Mouse (Mus musculus) CH12.LX (cell line): Measurements from ENCODE around the gene Slx1b. TPM values are rescaled to one million over a fixed set of nuclear protein-coding genes. Genes with fewer than 3 reads are reported as not detected.

Experiments used
- DNase-seq: peaks from one replicate; pipeline ENCODE4 v3.0.0-alpha.2; 2013; ENCODE audit errors: extremely low read depth
- H3K27ac ChIP-seq: 2 replicates; pipeline ENCODE4 v1.5.1; 2012; ENCODE audit warnings: low read depth, mild to moderate bottlenecking, control low read depth, moderate library complexity; ENCODE audit not compliant: insufficient read depth
- H3K27me3 ChIP-seq: replicated peaks from 2 replicates; pipeline ENCODE3; 2012; ENCODE audit warnings: inconsistent platforms
- H3K36me3 ChIP-seq, 2 experiments: replicated peaks in 1 of 2; 2 replicates each; pipeline versions ENCODE3 to v1.6.1; 2012; ENCODE audit warnings: inconsistent platforms in 1 of 2, low read length in 1 of 2, mild to moderate bottlenecking in 1 of 2, mixed read lengths in 1 of 2, moderate library complexity in 1 of 2; ENCODE audit not compliant: control insufficient read depth in 1 of 2, insufficient read depth in 1 of 2
- H3K4me1 ChIP-seq, 2 experiments: 2 replicates each; pipeline ENCODE4 v1.6.1; 2012; ENCODE audit warnings: inconsistent platforms in 1 of 2, moderate library complexity in 1 of 2; ENCODE audit not compliant: insufficient read depth in 2 of 2, control insufficient read depth in 1 of 2
- H3K4me2 ChIP-seq: 2 replicates; pipeline ENCODE4 v1.6.1; 2012; ENCODE audit warnings: low read depth, mild to moderate bottlenecking, control low read depth; ENCODE audit not compliant: poor library complexity, insufficient read depth, severe bottlenecking
- H3K4me3 ChIP-seq, 3 experiments: fragments of 150-350 bp in 1 of 3; sonication (generic) in 1 of 3; replicated peaks in 1 of 3; 2 replicates each; pipeline versions ENCODE3 to v1.5.1; 2011 to 2012; ENCODE audit warnings: low read depth in 2 of 3, low read length in 2 of 3, mild to moderate bottlenecking in 2 of 3, moderate library complexity in 2 of 3, control low read depth in 1 of 3, improper control_type of control experiment in 1 of 3, inconsistent platforms in 1 of 3, mixed read lengths in 1 of 3; ENCODE audit not compliant: poor library complexity in 1 of 3
- H3K79me2 ChIP-seq: replicated peaks from 2 replicates; pipeline ENCODE4 v1.6.1; 2012; ENCODE audit warnings: mild to moderate bottlenecking, moderate library complexity; ENCODE audit not compliant: control insufficient read depth, poor library complexity, insufficient read depth, severe bottlenecking; ENCODE audit errors: extremely low read depth
- H3K9ac ChIP-seq: 2 replicates; pipeline ENCODE4 v1.6.1; 2012; ENCODE audit warnings: low read depth, mild to moderate bottlenecking, control low read depth, moderate library complexity; ENCODE audit not compliant: insufficient read depth
- H3K9me3 ChIP-seq: replicated peaks from 2 replicates; pipeline ENCODE3; 2012; ENCODE audit warnings: low read length, inconsistent platforms, mixed read lengths
- CHD2 ChIP-seq: IDR thresholded peaks from 2 replicates; pipeline ENCODE4 v1.6.1; 2011; ENCODE audit warnings: low read length, improper control_type of control experiment
- E2F4 ChIP-seq: IDR thresholded peaks from 2 replicates; pipeline ENCODE4 v1.6.1; 2011; ENCODE audit warnings: low read depth, low read length, improper control_type of control experiment; ENCODE audit not compliant: insufficient replicate concordance
- ELF1 ChIP-seq: IDR thresholded peaks from 2 replicates; pipeline ENCODE4 v1.6.1; 2014; ENCODE audit warnings: low read depth, mild to moderate bottlenecking, inconsistent platforms, low read length, improper control_type of control experiment
- ETS1 ChIP-seq: conservative IDR thresholded peaks from 2 replicates; pipeline ENCODE4 v1.6.1; 2012; ENCODE audit warnings: low read depth, mild to moderate bottlenecking, inconsistent platforms, low read length, improper control_type of control experiment, moderate library complexity
- GABPA ChIP-seq: IDR thresholded peaks from 2 replicates; pipeline ENCODE4 v1.6.1; 2012; ENCODE audit warnings: low read depth, low read length, improper control_type of control experiment, inconsistent platforms; ENCODE audit not compliant: insufficient replicate concordance
- MAFK ChIP-seq: IDR thresholded peaks from 2 replicates; pipeline ENCODE4 v1.6.1; 2011; ENCODE audit warnings: low read length, improper control_type of control experiment; ENCODE audit not compliant: insufficient replicate concordance
- MEF2A ChIP-seq: IDR thresholded peaks from 2 replicates; pipeline ENCODE4 v1.6.1; 2014; ENCODE audit warnings: low read depth, mild to moderate bottlenecking, inconsistent platforms, low read length, improper control_type of control experiment, borderline replicate concordance
- NRF1 ChIP-seq: IDR thresholded peaks from 2 replicates; pipeline ENCODE4 v1.6.1; 2014; ENCODE audit warnings: low read depth, mild to moderate bottlenecking, inconsistent platforms, low read length, improper control_type of control experiment, moderate library complexity
- PAX5 ChIP-seq: IDR thresholded peaks from 2 replicates; pipeline ENCODE4 v1.6.1; 2012; ENCODE audit warnings: low read length, inconsistent platforms, mixed read lengths
- RCOR1 ChIP-seq: conservative IDR thresholded peaks from 2 replicates; pipeline ENCODE4 v1.6.1; 2012; ENCODE audit warnings: low read depth, mild to moderate bottlenecking, inconsistent platforms, low read length, improper control_type of control experiment
- SIN3A ChIP-seq: IDR thresholded peaks from 2 replicates; pipeline ENCODE4 v1.6.1; 2012; ENCODE audit warnings: low read length, improper control_type of control experiment, inconsistent platforms
- SMC3 ChIP-seq: IDR thresholded peaks from 2 replicates; pipeline ENCODE4 v1.6.1; 2011; ENCODE audit warnings: low read depth, low read length, improper control_type of control experiment
- ZC3H11A ChIP-seq: IDR thresholded peaks from 2 replicates; pipeline ENCODE4 v1.6.1; 2012; ENCODE audit warnings: low read depth, mild to moderate bottlenecking, inconsistent platforms, low read length, improper control_type of control experiment
- ZMIZ1 ChIP-seq: IDR thresholded peaks from 2 replicates; pipeline ENCODE4 v1.6.1; 2012; ENCODE audit warnings: low read depth, mild to moderate bottlenecking, inconsistent platforms, low read length, improper control_type of control experiment
- ZNF384 ChIP-seq: IDR thresholded peaks from 2 replicates; pipeline ENCODE4 v1.6.1; 2012; ENCODE audit warnings: low read depth, low read length, improper control_type of control experiment, inconsistent platforms
- dilution Hi-C: fragments of 300-500 bp; cut with MboI; formaldehyde crosslinking; loops from 2 replicates; pipeline ENCODE4 v1.14.3; 2020; ENCODE audit warnings: low sequenced_read_pairs; ENCODE audit not compliant: extremely low pct_unique_long_range_greater_than_20kb, extremely low pct_ligation_motif_present
- in situ Hi-C: fragments of 300-500 bp; cut with MboI; formaldehyde crosslinking; loops from 3 replicates; pipeline ENCODE4 v1.14.3; 2019; ENCODE audit warnings: low sequenced_read_pairs, low pct_ligation_motif_present, low pct_unique_long_range_greater_than_20kb, mixed read lengths
- polyA plus RNA-seq: library from polyadenylated mRNA; unstranded; fragments of >175 nt; gene quantifications from 2 replicates; pipeline ENCODE4 v1.2.1, GENCODE M21; 2012; ENCODE audit warnings: low read depth; ENCODE audit not compliant: insufficient read length
- total RNA-seq, 2 experiments: library from RNA; depleted of rRNA; stranded (reverse); fragments of 300-350 nt in 1 of 2; fragments of >200 nt in 1 of 2; gene quantifications; 2 replicates each; pipeline ENCODE4 v1.2.3; 2012 to 2014

The Slx1b gene
- total and polyA plus RNA-seq, 3 experiments = 4.7 to 8.3 (median 5.6) TPM

GRCm38 (mm10) chr7:126657522-126657921 is 38.1 kb downstream of the Slx1b start:
- no peaks in the 10 kb centered on the region for H3K9me3 ChIP-seq
- no peak overlapping the region for H3K27ac ChIP-seq
- no peaks in the 10 kb centered on the region for H3K27me3 ChIP-seq
- H3K36me3 ChIP-seq = peaks cover 6 to 34% of the 10 kb centered on the region in 2 experiments
- H3K4me3 ChIP-seq = no peak overlapping the region
- no peak for DNase-seq
- peaks cover 2 to 26% of the 10 kb centered on the region in 2 experiments; a peak in 2 of 4 replicates for H3K4me1 ChIP-seq
- dilution Hi-C loops (no loop called here), in situ Hi-C loops (no loop called here)
- H3K79me2 ChIP-seq = peaks cover 10% of the 10 kb centered on the region; the same call in 1 of the 2 replicates
- no peak overlapping the region for H3K4me2 ChIP-seq
- H3K9ac ChIP-seq = no peak overlapping the region
- TF ChIP-seq SMC3 (no peak), GABPA (no peak), ZC3H11A (no peak), PAX5 (no peak), ZNF384 (no peak), ELF1 (no peak), ETS1 (no peak), CHD2 (no peak), ZMIZ1 (no peak), RCOR1 (no peak), MEF2A (no peak), SIN3A (no peak)
- TF ChIP-seq, all 38 proteins: peak for 0

GRCm38 (mm10) chr7:126655695-126656094 is 39.9 kb downstream of the Slx1b start:
- TF ChIP-seq MEF2A = no peak
- TF ChIP-seq NRF1 = no peak
- no peak for TF ChIP-seq RCOR1
- H3K36me3 ChIP-seq = peaks cover 0 to 30% of the 10 kb centered on the region in 2 experiments
- dilution Hi-C loops = no loop called here
- no peaks in the 10 kb centered on the region for H3K27me3 ChIP-seq
- H3K79me2 ChIP-seq = peaks cover 10% of the 10 kb centered on the region
- no peak overlapping the region for H3K9ac ChIP-seq
- no peak overlapping the region for H3K4me3 ChIP-seq
- peaks cover 2 to 39% of the 10 kb centered on the region in 2 experiments; a peak in 2 of 4 replicates for H3K4me1 ChIP-seq
- H3K9me3 ChIP-seq = no peaks in the 10 kb centered on the region
- peak overlapping the region; percentile 20 for H3K27ac ChIP-seq
- peak overlapping the region; percentile 7; the same call in 1 of the 2 replicates for H3K4me2 ChIP-seq
- in situ Hi-C loops = no loop called here
- DNase-seq = peak; percentile 69

GRCm38 (mm10) chr7:126653991-126654390 is 41.6 kb downstream of the Slx1b start:
- TF ChIP-seq MAFK (peak; percentile 86), E2F4 (no peak)
- TF ChIP-seq, all 38 proteins: peak for 1
- in situ Hi-C loops = no loop called here

More at GRCm38 (mm10) chr7:126653991-126654390, 41.6 kb downstream of the Slx1b start:
- peaks cover 12% of the 10 kb centered on the region for H3K79me2 ChIP-seq
- peaks cover 2 to 46% of the 10 kb centered on the region in 2 experiments; a peak in 2 of 4 replicates for H3K4me1 ChIP-seq
- no peaks in the 10 kb centered on the region for H3K27me3 ChIP-seq
- H3K4me2 ChIP-seq = no peak overlapping the region
- dilution Hi-C loops = no loop called here
- no peak overlapping the region for H3K27ac ChIP-seq
- H3K4me3 ChIP-seq = no peak overlapping the region
- H3K9me3 ChIP-seq = no peaks in the 10 kb centered on the region
- DNase-seq = no peak
- no peak overlapping the region for H3K9ac ChIP-seq
- peaks cover 0 to 29% of the 10 kb centered on the region in 2 experiments for H3K36me3 ChIP-seq
